Mouse (Mus musculus) spleen, adult 2 months (tissue): ENCODE measurements around the gene Cdc34. TPM values are rescaled to one million over a fixed set of nuclear protein-coding genes. Genes with fewer than 3 reads are reported as not detected.
"Not testable (repeated sequence)": the region's sequence is repeated elsewhere in the genome, so short reads cannot be mapped to it uniquely, and the experiment has no call there.

Experiments used
- DNase-seq, 2 experiments: peaks; one replicate each; pipeline versions ENCODE4 v3.0.0 to v3.0.0-alpha.2; 2012 to 2021; ENCODE audit warnings: low spot score in 2 of 2, low read depth in 1 of 2
- H3K27ac ChIP-seq: fragments of 200-500 bp; 2 replicates; pipeline ENCODE4 v1.5.1; 2012; ENCODE audit warnings: low read length, inconsistent platforms; ENCODE audit not compliant: insufficient read depth
- H3K27me3 ChIP-seq: fragments of 200-500 bp; 2 replicates; pipeline ENCODE4 v1.6.1; 2012; ENCODE audit warnings: mild to moderate bottlenecking, moderate library complexity, low read length, inconsistent platforms; ENCODE audit not compliant: control insufficient read depth, insufficient read depth
- H3K36me3 ChIP-seq: fragments of 200-500 bp; 2 replicates; pipeline ENCODE4 v1.6.1; 2012; ENCODE audit warnings: mild to moderate bottlenecking, low read length, inconsistent platforms; ENCODE audit not compliant: control insufficient read depth, insufficient read depth
- H3K4me1 ChIP-seq: fragments of 200-500 bp; 2 replicates; pipeline ENCODE4 v1.6.1; 2011; ENCODE audit warnings: inconsistent platforms; ENCODE audit not compliant: control insufficient read depth, insufficient read depth, insufficient read length
- H3K4me3 ChIP-seq: fragments of 200-500 bp; 2 replicates; pipeline ENCODE4 v1.5.1; 2011; ENCODE audit warnings: mild to moderate bottlenecking, inconsistent platforms; ENCODE audit not compliant: insufficient read depth, insufficient read length; ENCODE audit errors: extremely low read depth
- CTCF ChIP-seq: fragments of 200-500 bp; IDR thresholded peaks from 2 replicates; pipeline ENCODE4 v1.5.1; 2011; ENCODE audit warnings: mild to moderate bottlenecking, inconsistent platforms; ENCODE audit not compliant: insufficient read depth, insufficient read length, insufficient replicate concordance; ENCODE audit errors: extremely low read depth
- POLR2A ChIP-seq: fragments of 200-500 bp; IDR thresholded peaks from 2 replicates; pipeline ENCODE4 v1.6.1; 2011; ENCODE audit warnings: low read depth, low read length, inconsistent platforms
- WGBS: fragments of 180-500 bp; shearing (Covaris S2); methylation state at CpG from one replicate; pipeline ENCODE4 v1.1.7; 2018; 5-methylcytosine and 5-hydroxymethylcytosine counted together
- polyA plus RNA-seq: library from polyadenylated mRNA; depleted of rRNA; stranded (reverse); fragments of >200 nt; gene quantifications from 2 replicates; pipeline ENCODE4 v1.2.3, GENCODE M21; 2012

Gene Cdc34
- polyA plus RNA-seq, 1 experiment, result 119 TPM

GRCm38 (mm10) chr10:79696129-79696651 lies 14.2 kb downstream of the Cdc34 start:
- no peaks in the 10 kb centered on the region for H3K4me1 ChIP-seq
- no peaks in the 10 kb centered on the region for H3K27me3 ChIP-seq
- no peak for DNase-seq
- H3K27ac ChIP-seq, result no peak overlapping the region
- TF ChIP-seq CTCF (no peak), POLR2A (no peak)
- 78% methylated on average over 9 of the region's 9 CpGs for WGBS
- H3K36me3 ChIP-seq, result no peaks in the 10 kb centered on the region
- H3K4me3 ChIP-seq, result no peak overlapping the region

- Histone ChIP-seq H3K4me3 (no peak overlapping the region), H3K27me3 (no peaks in the 10 kb centered on the region), H3K36me3 (no peaks in the 10 kb centered on the region), H3K27ac (no peak overlapping the region), H3K4me1 (no peaks in the 10 kb centered on the region)
- no peak for TF ChIP-seq POLR2A
- no peak for TF ChIP-seq CTCF
- no peak for DNase-seq
- WGBS, result 84% methylated on average over 6 of the region's 6 CpGs
These were observed 15.9 kb downstream of the Cdc34 start for GRCm38 (mm10) chr10:79697916-79698315.

GRCm38 (mm10) chr10:79698459-79698858 lies 16.5 kb downstream of the Cdc34 start:
- Histone ChIP-seq H3K36me3 (no peaks in the 10 kb centered on the region), H3K27me3 (no peaks in the 10 kb centered on the region), H3K27ac (no peak overlapping the region), H3K4me3 (no peak overlapping the region), H3K4me1 (no peaks in the 10 kb centered on the region)
- no peak for TF ChIP-seq CTCF
- WGBS, result 95% methylated on average over 6 of the region's 6 CpGs
- DNase-seq, result no peak

- no peak for DNase-seq
- WGBS, result 72% methylated on average over 7 of the region's 7 CpGs
- Histone ChIP-seq H3K36me3 (no peaks in the 10 kb centered on the region), H3K4me3 (no peak overlapping the region), H3K27me3 (no peaks in the 10 kb centered on the region), H3K4me1 (peaks cover 9% of the 10 kb centered on the region; the same call in 1 of the 2 replicates), H3K27ac (no peak overlapping the region)
- TF ChIP-seq POLR2A, result no peak
- TF ChIP-seq CTCF, result no peak
These were observed 18.7 kb downstream of the Cdc34 start for GRCm38 (mm10) chr10:79700676-79701075.

GRCm38 (mm10) chr10:79701443-79702129 lies 19.6 kb downstream of the Cdc34 start:
- H3K27me3 ChIP-seq, result no peaks in the 10 kb centered on the region
- DNase-seq, result no peak
- TF ChIP-seq POLR2A (no peak), CTCF (no peak)
- no peaks in the 10 kb centered on the region for H3K36me3 ChIP-seq
- peaks cover 10% of the 10 kb centered on the region; the same call in 1 of the 2 replicates for H3K4me1 ChIP-seq
- WGBS, result 87% methylated on average over 10 of the region's 10 CpGs
- no peak overlapping the region for H3K4me3 ChIP-seq
- no peak overlapping the region for H3K27ac ChIP-seq

- H3K4me3 ChIP-seq, DNase-seq, H3K36me3 ChIP-seq, H3K27ac ChIP-seq, H3K4me1 ChIP-seq, H3K27me3 ChIP-seq: not testable (repeated sequence)
- 88% methylated on average over 4 of the region's 4 CpGs for WGBS
These were observed 21.0 kb downstream of the Cdc34 start for GRCm38 (mm10) chr10:79702970-79703369.

- no peak for TF ChIP-seq CTCF
- TF ChIP-seq POLR2A, result no peak
- H3K4me3 ChIP-seq, result no peak overlapping the region
- 80% methylated on average over 10 of the region's 10 CpGs for WGBS
These were observed 21.5 kb downstream of the Cdc34 start for GRCm38 (mm10) chr10:79703541-79703940.

More at GRCm38 (mm10) chr10:79703541-79703940, 21.5 kb downstream of the Cdc34 start:
- no peaks in the 10 kb centered on the region for H3K36me3 ChIP-seq
- no peak for DNase-seq
- H3K27ac ChIP-seq, result no peak overlapping the region
- peaks cover 10% of the 10 kb centered on the region; the same call in 1 of the 2 replicates for H3K4me1 ChIP-seq
- no peaks in the 10 kb centered on the region for H3K27me3 ChIP-seq
